Mouse (Mus musculus) large intestine, adult 2 months (tissue): ENCODE data around the gene Alyref. TPM values are rescaled to one million over a fixed set of nuclear protein-coding genes. Genes with fewer than 3 reads are reported as not detected.

Experiments
- DNase-seq: peaks from one replicate; pipeline ENCODE4 v3.0.0-alpha.2; 2012; ENCODE audit warnings: low read depth, low spot score
- WGBS: fragments of 180-500 bp; shearing (Covaris S2); methylation state at CpG from one replicate; pipeline ENCODE4 v1.1.7; 2018; 5-methylcytosine and 5-hydroxymethylcytosine counted together
- polyA plus RNA-seq: library from polyadenylated mRNA; depleted of rRNA; stranded (reverse); fragments of >200 nt; gene quantifications from 2 replicates; pipeline ENCODE4 v1.2.3, GENCODE M21; 2012

The Alyref gene
- polyA plus RNA-seq, 1 experiment = 54.0 TPM

DNA sequence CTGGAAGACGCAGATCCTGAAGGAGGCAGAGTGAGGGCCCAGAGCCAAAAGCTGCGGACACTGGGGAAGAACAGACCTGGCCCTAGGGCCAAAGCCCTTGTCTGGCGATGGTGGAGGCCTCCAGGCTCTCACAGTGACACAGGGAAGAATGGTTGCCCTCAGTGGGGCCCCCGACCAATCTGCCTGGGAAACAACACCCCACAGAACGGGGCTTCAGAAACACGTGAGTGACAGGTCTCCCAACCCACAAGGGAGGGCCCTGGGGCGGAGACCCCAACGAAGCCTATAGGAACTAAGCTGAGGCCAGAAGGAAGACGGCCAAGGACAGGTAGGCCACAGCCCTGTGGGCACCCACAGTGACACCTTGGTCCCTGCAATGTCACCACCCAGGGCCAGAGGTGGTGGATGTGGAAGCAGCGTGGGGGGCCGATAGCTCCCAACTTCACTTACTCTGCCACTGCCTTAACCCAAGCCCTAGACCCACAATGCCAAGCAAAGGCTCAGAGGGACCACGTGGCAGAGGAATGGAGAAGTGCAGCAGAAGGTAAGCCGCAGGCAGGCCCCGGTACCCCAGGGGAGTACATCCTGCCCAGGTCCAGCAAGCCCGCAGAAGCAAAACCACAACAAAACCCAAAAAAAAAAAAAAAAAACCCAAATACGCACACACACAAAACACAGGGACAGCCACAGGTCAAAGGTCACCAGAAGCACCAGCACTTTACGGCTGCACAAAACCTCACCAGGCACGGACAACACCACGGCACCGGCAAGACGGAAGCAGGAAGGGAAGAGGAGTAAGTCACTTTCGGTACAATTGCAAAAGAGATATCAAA is 29.5 kb upstream of the Alyref start:
- DNase-seq = no peak
- 73% methylated on average over 22 of the region's 22 CpGs for WGBS

DNA sequence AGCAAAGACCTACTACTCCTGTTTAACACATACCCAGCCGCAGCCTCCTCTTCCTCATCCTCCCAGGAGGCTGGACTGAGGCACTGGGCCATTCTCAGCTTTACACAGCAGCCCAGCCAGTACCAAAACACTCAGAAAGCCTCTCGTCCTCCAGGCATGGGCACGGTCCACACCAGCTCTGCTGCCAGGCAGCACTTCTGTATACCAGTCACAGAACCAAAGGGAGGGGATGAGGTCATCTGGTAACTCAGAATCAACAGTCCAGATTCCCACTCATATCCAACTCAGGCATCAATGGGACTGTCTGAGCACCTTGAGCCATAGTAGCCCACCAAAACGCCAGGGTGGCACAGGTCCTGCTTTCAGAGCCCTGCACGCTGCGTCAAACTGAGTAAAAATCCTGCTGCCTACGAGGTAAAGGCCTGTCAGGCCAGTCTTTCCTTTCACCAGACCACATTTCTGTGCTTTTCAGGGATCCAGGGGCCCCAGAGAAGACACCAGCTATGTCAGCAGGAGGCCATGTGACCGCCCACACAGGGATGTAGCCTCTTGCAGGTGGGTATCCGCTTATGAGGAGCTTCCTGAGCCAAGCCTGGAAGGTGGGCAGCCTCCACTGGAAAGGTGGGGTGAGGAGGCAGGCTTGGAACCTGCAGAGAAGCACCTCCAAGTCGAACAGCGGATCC is 28.8 kb upstream of the Alyref start:
- no peak for DNase-seq
- WGBS = 88% methylated on average over 11 of the region's 11 CpGs

DNA sequence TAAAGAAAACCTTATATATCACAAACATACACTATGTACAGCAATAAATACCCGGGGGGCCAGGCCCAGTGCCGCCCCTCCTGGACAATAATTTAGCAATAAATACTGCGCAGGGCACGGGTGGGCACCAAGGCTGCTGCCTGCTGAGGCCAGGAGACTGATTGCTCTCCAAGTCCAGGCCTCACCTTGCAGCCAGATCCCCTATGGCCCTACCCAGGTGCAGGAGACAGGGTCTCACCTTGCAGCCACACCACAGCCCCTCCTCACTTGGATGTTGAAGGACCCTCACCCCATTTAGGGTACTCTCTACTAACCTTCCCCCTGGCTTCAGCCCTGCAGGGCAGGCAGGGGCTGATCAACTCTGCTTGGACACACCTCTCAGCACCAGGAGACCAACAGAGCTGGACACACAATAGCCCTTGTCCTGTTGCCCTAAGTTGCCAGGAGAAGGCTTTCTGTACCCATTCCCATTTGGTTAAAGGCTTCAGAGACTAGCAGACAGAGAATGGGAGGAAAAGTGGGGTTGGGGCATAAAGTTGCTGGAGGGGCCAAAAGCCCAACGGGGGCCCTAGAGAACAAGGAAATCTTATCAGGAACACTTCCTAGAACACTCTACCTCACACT is 27.1 kb upstream of the Alyref start, which contains the start of gene Sirt7:
Sirt7 (minus strand) TSS at position 89 of the 624 bp plus-strand sequence.
- 8% methylated on average over 5 of the region's 5 CpGs for WGBS
- no peak for DNase-seq

DNA sequence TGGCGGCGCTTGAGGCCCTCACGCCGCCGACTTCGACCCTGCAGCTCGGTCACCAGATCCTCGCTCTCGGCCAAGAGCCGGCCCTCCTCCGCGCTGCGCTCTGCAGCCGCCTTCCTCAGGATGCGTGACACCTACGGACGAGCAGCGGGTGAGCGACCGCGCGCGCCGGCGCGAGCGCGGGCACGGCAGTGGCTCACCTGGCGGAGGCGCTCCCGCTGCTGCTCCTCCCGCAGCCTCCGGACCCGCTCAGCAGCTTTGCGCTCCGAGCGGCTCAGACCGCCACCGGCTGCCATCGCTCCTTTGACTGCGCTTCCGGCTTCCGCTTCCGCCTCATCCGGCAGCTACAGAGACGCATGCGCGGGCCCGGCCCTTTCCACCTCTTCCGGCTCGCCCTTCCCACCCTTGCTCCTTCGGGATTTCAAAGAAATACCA is 26.5 kb upstream of the Alyref start:
- no peak for DNase-seq
- under 1% methylated on average over 53 of the region's 53 CpGs for WGBS

DNA sequence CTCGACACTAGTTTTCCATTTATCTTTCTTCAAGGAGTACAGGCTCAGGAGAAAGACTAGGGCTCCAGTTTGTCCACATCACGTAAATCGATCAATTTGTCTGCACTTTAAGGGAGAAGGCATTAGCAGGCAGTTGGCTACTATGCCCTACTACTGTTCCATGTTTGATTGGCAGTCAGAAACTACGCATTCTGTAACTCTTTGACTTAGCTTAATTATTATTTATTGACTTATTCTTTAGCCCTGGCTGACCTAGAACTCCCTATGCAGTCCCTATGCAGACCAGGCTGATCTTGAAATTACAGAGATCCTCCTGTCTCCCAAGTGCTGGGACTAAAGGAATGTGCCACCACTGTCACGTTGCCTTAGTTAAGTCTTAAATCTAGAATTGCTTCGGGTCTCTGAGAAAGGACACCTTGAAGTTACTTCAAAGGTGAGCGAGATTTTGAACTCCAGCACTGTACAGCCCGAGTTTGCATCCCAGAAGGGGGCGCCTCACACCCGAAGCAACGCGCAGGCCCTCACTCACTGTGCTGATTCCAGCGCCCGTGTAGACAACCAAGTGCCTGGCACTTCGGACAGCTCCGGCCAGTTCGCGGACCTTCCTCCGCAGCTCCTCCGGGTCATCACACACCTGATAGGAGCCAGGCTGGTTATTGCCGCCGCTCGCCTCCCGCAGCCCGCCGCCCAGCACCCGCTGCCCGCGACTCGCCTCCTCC is 26.0 kb upstream of the Alyref start:
- 10% methylated on average over 30 of the region's 30 CpGs for WGBS
- no peak for DNase-seq

DNA sequence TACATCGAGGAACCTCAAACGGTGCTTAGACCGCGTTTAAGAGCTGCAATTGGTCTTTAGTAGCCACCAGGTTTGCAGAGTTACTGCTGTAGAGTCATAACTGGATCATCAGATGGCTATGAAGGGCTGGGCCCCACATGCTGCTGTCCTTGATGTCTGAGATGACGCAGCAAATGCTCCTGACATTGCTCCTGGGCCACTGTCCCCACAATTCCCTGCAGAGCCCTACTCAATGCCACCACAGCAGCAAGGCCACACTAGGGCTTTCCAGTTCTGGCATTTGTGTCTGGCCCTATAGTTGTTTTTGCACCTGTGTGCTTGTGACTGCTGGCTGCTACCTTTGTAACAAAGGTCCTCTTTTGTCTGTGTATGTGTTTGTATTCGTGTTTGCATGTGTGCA is 24.6 kb upstream of the Alyref start:
- no peak for DNase-seq
- 86% methylated on average over 6 of the region's 6 CpGs for WGBS

DNA sequence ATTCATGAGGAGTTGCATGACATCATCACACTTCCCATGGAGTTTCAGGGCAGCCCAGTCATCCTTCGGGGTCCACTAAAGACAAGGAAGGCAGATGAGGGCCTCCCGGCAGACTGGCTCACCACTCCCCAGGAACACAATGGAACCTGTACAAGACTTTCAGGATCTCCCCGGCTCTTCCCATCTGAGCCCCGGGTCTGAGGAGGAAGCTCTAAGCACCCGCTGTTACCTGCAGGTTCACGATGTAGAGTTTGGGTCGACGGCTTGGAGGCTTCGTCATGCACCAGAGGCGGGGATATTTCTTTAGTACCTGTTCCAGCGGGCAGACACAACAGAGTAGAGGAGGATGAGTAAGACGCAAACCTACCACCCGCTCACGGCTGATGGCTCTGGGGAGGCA is 22.0 kb upstream of the Alyref start:
- DNase-seq = no peak
- 95% methylated on average over 14 of the region's 14 CpGs for WGBS

DNA sequence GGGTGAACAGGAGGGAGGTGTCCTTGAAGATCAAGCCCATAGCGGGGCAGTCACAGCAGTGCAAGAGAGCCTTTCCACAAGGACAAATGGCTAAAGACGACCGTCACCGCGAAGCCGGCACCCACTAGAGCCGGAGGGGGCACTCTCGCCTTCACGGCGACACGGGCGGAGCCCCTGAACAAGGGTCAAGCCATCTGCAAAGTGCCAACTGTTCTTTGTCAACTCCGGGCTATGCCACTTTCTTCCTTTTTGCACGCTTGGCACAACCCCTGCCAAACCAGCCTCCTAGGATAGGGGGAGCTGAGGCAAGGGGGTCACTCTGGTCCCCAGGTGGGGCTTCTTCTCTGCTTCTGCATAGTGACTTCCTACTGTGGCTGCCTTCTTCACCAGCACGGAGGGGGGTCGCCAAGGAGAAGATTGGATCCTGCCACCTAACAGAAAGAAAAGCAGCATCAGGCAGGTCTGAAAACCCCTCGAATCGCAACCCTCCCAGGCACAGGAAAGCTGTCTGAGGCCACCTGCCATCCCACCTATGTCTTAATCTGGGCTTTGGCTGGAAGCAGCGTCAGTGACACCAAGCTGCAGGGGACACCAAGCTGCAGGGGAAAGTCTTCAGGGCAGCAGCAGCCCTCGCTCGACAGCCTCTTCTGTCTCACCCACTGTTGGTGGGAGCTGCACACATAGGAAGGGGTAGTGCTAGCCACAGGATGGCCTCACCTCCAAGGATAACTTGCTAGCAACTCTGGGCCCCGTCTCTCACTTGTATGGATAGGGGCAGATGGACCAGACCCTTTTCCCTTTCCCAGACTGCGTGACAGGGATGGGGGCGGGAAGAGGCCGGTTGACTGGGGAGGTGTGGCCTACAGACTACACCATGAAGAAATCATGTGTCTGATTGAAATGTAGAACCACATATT is 20.7 kb upstream of the Alyref start:
- WGBS = 88% methylated on average over 25 of the region's 25 CpGs
- no peak for DNase-seq

DNA sequence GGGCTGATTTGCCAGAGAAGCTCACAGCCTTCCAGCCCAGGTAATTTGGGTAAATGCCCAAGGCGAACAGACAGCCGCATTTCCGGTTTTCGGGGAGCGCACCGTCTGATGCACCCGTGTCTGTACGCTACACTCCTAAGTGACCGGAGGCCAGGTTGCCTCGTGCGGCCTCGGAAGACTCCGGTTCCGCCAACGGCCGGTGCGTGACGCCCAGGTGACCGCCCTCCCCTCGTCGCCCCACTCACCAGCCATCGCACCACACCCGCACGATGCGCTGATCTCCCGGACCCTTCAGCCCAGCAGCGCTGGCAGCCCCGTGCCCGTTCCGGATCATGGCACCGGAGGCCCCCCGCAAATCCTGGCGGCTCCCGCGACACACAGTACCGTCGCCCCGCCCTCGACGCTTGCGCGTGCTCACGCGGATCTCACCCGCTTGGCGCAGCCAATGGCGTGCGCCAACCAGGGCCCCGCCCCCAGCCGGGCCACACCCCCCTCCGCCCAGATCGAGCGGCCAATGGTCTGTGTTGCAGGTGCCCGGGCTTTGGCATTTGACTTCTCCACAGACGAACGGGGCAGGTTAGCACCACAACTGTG is 19.5 kb upstream of the Alyref start, which contains the start of gene Pcyt2:
Pcyt2 (minus strand) TSS at position 418 of the 594 bp plus-strand sequence.
- no peak for DNase-seq
- under 1% methylated on average over 56 of the region's 56 CpGs for WGBS

DNA sequence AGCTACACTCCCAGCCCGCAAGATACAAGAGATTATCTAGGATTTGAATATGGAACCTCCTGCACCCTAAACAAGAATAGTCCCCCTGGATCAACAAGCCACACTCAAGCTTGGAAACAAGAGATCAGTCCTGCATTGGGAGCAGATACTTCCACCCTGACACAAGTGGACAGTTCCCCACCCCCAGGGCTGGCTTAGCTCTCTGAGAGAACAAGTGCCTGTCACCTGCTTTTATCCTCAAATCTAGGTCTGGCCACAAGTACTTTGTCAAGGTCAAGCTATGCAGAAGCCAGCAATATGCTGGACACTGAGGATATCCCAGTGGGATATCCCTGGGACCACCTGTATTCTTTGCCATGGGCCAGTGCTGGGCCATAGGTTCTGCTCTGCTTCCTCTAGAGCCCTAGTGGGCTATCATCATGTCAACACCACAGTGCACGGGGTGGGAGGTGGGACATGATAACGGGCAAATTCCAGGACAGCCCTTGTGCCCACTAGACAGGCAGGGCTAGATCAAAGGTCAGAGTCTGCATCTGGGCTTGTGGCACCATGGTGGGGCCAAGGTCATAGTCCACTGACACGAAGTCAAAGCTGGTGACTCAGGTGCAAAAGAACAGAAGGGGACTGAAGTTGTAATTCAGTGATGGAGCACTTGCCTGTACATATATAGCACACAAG is 18.6 kb upstream of the Alyref start:
- 35% methylated on average over 4 of the region's 4 CpGs for WGBS
- no peak for DNase-seq

DNA sequence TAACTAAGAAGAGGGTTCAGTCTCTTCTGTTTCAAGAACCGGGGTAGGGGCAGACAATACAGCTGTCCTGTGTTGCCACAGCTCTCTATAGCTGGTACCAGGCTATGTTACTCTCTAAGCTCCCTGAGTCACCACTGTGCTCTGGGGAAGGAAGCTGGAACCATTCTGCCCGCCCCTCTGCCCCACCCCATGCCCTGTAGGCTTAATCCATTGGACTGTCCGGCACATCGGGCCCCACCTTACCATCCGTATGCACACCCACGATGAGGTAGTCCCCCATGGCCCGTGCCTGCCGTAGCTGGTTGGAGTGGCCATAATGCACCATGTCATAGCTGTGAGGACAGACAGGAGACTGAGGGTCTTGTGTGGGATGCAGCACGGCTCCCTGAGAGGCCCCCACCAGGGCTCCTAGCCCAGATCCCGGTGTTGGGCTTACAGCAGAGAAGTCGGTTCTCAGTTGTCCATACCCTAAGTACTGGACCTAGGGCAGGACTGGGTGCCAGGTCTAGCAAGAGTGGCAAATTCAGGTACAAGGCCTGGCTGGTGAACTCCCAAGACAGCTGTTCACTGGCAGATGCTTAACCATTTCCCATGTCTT is 17.5 kb upstream of the Alyref start:
- no peak for DNase-seq
- 67% methylated on average over 11 of the region's 11 CpGs for WGBS

DNA sequence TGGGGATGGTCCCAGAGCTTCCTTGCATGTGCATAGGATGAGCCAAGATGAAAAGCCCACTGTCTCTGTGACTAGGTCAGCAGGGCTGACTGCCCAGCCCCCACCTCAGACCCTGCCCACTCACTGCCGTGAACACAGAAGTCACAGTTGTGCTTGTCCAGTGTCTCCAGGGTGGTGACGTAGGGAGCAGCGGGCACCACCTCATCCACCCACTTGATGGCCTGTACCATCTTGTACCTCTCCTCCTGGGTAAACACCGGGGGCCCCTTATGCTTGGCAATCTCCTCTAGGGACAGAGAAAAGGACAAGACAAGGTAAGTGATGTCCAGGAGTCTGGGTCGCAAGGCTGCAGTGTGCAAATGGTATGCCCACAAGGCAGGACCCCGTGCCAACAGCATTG is 17.0 kb upstream of the Alyref start:
- DNase-seq = no peak
- 95% methylated on average over 6 of the region's 6 CpGs for WGBS

DNA sequence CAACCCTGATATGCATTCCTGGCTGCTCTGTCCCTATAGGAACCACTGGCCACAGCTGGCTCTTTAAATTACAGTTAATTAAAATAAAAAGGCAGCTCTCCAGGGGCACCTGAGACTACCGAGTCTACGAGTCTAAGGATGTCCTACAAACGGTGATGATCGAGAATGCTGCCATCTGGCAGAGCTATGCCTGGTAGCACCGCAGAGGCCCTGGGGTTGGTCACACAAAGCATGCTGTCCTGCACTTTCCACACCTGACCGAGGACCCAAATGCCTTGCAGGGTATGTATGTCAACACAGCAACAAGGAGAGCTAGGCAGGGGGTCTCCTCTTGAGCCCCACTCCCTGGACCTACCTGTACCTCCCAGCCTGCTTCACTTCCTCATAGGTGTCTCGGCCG is 15.8 kb upstream of the Alyref start:
- 87% methylated on average over 8 of the region's 8 CpGs for WGBS
- no peak for DNase-seq

DNA sequence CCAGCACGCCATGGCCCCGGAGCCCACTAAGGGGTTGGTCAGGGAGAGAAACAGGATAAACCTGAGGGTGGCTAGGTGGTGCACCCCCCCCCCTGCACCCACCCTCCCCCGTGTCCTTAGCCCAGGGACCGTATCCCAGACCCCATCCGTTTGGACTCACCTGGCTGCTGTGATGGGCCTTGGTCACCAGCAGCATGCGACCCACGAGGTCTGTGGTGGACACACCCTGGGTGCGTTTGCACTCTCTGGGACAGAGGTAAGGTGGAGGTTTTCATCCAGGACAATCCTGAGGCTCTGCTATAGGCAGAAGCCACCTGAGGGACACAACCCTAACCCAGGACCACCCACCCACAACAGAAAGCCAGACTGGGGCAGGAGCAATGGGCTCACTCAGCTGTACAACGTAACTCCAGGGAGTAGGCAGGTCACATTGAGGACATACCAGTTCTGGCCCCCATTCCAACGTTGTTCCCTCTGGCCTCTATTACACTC is 15.4 kb upstream of the Alyref start:
- DNase-seq = no peak
- WGBS = 84% methylated on average over 10 of the region's 10 CpGs

DNA sequence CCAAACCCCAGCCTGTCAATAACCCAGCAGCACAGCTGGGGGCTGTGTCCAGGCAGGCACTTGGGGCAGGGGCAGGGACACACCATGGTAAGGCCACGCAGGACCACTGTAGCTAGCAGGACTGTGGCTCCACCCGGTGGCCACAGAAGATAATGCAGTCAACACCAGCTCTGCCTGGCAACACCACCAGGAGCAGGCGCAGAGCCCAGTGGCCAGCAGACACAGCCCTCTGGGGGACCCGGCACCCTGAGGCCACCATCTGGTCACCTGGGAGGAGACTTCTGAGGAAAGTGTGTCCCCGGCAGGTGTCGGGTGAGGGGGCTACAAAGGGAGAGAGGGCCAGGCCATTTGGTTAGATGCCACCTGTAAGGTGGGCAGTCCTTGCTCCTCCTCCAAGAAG is 14.6 kb upstream of the Alyref start:
- 56% methylated on average over 6 of the region's 6 CpGs for WGBS
- DNase-seq = no peak

DNA sequence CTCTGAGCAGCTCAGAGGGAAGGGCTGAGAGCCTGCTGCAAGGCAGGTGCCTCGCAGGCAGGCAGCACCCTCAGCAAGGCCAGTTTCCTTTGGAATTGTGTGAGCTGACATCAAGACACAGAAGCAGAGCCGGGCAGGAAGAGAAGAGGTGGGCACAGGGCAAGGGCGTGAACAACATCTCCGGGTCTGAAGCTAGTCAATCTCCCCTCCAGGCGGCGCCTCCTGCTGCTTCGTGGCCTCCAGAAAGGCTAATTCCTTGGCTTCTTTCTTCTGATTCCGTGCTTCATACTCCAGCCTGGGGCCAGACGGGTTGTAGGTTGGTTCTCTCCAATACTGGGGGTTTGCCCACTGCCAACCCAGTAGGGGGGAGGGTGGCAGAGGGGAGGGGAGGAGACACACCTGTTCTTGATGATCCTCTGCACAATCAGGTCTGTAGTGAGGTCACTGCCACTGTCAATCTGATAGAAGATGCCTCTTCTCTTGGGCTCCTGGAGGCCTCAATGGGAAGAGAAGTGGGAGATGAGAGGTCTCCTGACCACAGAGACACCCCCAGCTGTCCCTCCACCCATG is 12.4 kb upstream of the Alyref start:
- 89% methylated on average over 9 of the region's 9 CpGs for WGBS
- no peak for DNase-seq

DNA sequence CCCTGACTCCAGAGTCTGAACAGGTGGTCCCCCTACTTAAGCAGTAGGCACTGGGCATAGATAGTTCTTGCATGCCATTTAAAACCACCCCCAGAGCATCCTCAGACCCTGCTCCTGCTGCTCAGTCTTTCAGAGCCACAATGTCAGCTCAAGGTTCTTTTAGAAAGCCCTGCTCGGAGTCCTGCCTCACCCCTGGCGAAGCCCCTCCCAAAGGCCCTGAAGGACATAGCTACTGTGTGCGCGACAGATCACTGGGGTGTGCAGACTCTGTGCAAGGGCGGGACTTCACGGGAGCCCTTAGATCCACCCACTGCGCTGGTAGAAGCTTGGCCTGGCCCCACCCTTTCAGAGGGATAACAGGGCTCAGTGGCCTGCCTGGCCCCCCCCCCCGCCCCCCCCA is 11.1 kb upstream of the Alyref start:
- no peak for DNase-seq
- 42% methylated on average over 8 of the region's 8 CpGs for WGBS
